In genomic region chr19:21510116-21510515, GRCm38 (mm10) we compare ENCODE assay signal across 7 mouse cellular contexts. TPM values are rescaled to one million over a fixed set of nuclear protein-coding genes. Genes with fewer than 3 reads are reported as not detected.
DNase-seq lines count a peak whose midpoint lies in the region; ATAC-seq and TF ChIP-seq lines count a peak whose summit lies in the region.

No protein-coding gene starts in this region.

- no peak for TF ChIP-seq POLR2A in bone marrow macrophage, adult 2 months (IDR thresholded peaks at IDR 0.05; ENCODE audit: borderline replicate concordance, low read depth, low read length)

- no peak overlapping the region for H3K9ac ChIP-seq in midbrain, embryonic 14.5 days (replicated peaks; ENCODE audit: low read length)
- no peak overlapping the region for H3K9ac ChIP-seq in midbrain, embryonic 15.5 days

- H3K27me3 ChIP-seq in midbrain, embryonic 14.5 days (ENCODE audit: control insufficient read depth, insufficient read depth, low read length), result no peaks in the 10 kb centered on the region
- H3K27me3 ChIP-seq in midbrain, embryonic 15.5 days (replicated peaks), result no peaks in the 10 kb centered on the region

- H3K4me2 ChIP-seq in midbrain, embryonic 14.5 days (ENCODE audit: low read length), result no peak overlapping the region
- no peak overlapping the region for H3K4me2 ChIP-seq in midbrain, embryonic 15.5 days

- peak; percentile 63 for DNase-seq in midbrain, embryonic 14.5 days
- peak; percentile 10 for DNase-seq in Muller cell, postnatal 12 days (ENCODE audit: inconsistent ontology term)
- DNase-seq in kidney, postnatal 25 days, result peak; percentile 54 to 76
- peak; percentile 47 for DNase-seq in skeletal muscle tissue, adult 2 months (ENCODE audit: low read depth, low spot score)

- no peak overlapping the region for H3K4me3 ChIP-seq in midbrain, embryonic 14.5 days (replicated peaks; ENCODE audit: low read depth, low read length)
- H3K4me3 ChIP-seq in midbrain, embryonic 15.5 days, result no peak overlapping the region
- no peak overlapping the region for H3K4me3 ChIP-seq in bone marrow macrophage, adult 2 months (ENCODE audit: insufficient read depth, low read length)

- H3K27ac ChIP-seq in midbrain, embryonic 14.5 days (replicated peaks; ENCODE audit: low read depth, low read length), result no peak overlapping the region
- H3K27ac ChIP-seq in midbrain, embryonic 15.5 days, result no peak overlapping the region
- no peak overlapping the region for H3K27ac ChIP-seq in bone marrow macrophage, adult 2 months (ENCODE audit: insufficient read depth, low read depth, low read length)

- TF ChIP-seq CTCF in bone marrow macrophage, adult 2 months (IDR thresholded peaks at IDR 0.05; ENCODE audit: low read depth, low read length), result 0 out of 2 replicates have a peak, but pooled peaks have one; percentile 11

- no peak for ATAC-seq in midbrain, embryonic 14.5 days (ENCODE audit: low FRiP score, low TSS enrichment)
- ATAC-seq in midbrain, embryonic 15.5 days (replicated peaks), result no peak
- peak; percentile 96 for ATAC-seq in erythroid progenitor cell, adult 5-6 weeks (replicated peaks; ENCODE audit: low FRiP score, poor library complexity, severe bottlenecking)

- no peaks in the 10 kb centered on the region for H3K4me1 ChIP-seq in midbrain, embryonic 14.5 days (ENCODE audit: control insufficient read depth, insufficient read depth, low read length)
- H3K4me1 ChIP-seq in midbrain, embryonic 15.5 days, result no peaks in the 10 kb centered on the region
- H3K4me1 ChIP-seq in bone marrow macrophage, adult 2 months (ENCODE audit: control insufficient read depth, insufficient read depth, low read length), result no peaks in the 10 kb centered on the region

- no peaks in the 10 kb centered on the region for H3K9me3 ChIP-seq in midbrain, embryonic 14.5 days (ENCODE audit: control insufficient read depth, low read length)
- no peaks in the 10 kb centered on the region for H3K9me3 ChIP-seq in midbrain, embryonic 15.5 days

- no peaks in the 10 kb centered on the region for H3K36me3 ChIP-seq in midbrain, embryonic 14.5 days (ENCODE audit: control insufficient read depth, insufficient read depth, low read length)
- no peaks in the 10 kb centered on the region for H3K36me3 ChIP-seq in midbrain, embryonic 15.5 days (replicated peaks)

- 59% methylated on average over 3 of the region's 3 CpGs for WGBS in midbrain, embryonic 14.5 days
- 56% methylated on average over 3 of the region's 3 CpGs for WGBS in midbrain, embryonic 15.5 days

RNA-seq across cellular contexts. Expression of gene Gda, which starts 36.9 kb away (rescaled TPM):
- polyA plus RNA-seq in midbrain, embryonic 14.5 days (2014; fragmentation: Nextera tagmentation; extraction: Ambion mirVana), result 0.13 and 0.20 TPM in 2 replicates
- polyA plus RNA-seq in midbrain, embryonic 15.5 days (2015; fragmentation: Nextera tagmentation; extraction: Ambion mirVana), result 0.50 and 0.77 TPM in 2 replicates
- 6.1 and 7.0 TPM in 2 replicates for polyA plus RNA-seq in bone marrow macrophage, adult 2 months (2012; ENCODE audit: insufficient read depth, insufficient read length, missing spikeins)
- total RNA-seq in erythroid progenitor cell, adult 5-6 weeks (2015; ENCODE audit: low replicate concordance), result 60.9 and 78.0 TPM in 2 replicates
- total RNA-seq in erythroid progenitor cell, adult 5-6 weeks (2017; ENCODE audit: low replicate concordance), result 103 and 106 TPM in 2 replicates

Comparison
In these comparisons a context has a peak if more than half of its experiments do, and no peak if none do; other contexts are left out.
1. DNase-seq: peak in every context shown above with its lines; median percentile 65 in kidney, postnatal 25 days; 63 in midbrain, embryonic 14.5 days; 47 in skeletal muscle tissue, adult 2 months; 10 in Muller cell, postnatal 12 days.